Mouse (Mus musculus): ENCODE data around the gene Thrb. TPM values are rescaled to one million over a fixed set of nuclear protein-coding genes. Genes with fewer than 3 reads are reported as not detected.

Gene Thrb
- polyA plus RNA-seq, 1 experiment from 2014 or later = 6.4 TPM

DNA sequence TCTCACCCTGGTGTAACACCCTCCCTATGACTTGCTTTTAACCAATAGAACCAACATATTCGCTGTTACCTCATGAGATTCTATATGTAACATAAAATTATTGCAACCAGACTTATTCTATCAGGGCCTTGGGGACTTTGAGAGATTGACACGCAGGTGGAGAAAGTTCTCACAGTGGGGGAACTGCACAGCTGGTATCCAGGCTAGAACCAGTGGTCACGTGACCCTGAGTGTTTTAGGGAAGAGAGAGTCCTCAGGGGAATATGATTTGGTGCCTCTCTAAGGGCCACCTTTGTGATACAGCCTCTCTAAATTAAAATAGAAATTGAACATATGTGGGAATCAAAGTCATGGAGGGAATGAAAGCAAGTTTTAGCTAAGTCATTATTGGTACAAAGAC lies 371.9 kb downstream of the Thrb start:
- no peaks in the 10 kb centered on the region for H3K9me3 ChIP-seq (ENCODE audit: low read length)
- no peaks in the 10 kb centered on the region for H3K4me1 ChIP-seq (ENCODE audit: insufficient read depth)
- DNase-seq (no peak), ATAC-seq (no peak)
- no peak overlapping the region for H3K9ac ChIP-seq (replicated peaks)
- no peak overlapping the region for H3K4me2 ChIP-seq (ENCODE audit: low read depth, low read length)
- no peak overlapping the region for H3K27ac ChIP-seq (ENCODE audit: low read depth)
- H3K27me3 ChIP-seq (ENCODE audit: insufficient read depth, low read length) = no peaks in the 10 kb centered on the region
- H3K36me3 ChIP-seq (replicated peaks; ENCODE audit: insufficient read depth, low read length) = 0 out of 2 replicates have a peak, but pooled peaks cover 2% of the 10 kb centered on the region
- no peak for TF ChIP-seq CTCF (IDR thresholded peaks at IDR 0.05; ENCODE audit: low read depth)
- TF ChIP-seq EP300 (IDR thresholded peaks at IDR 0.05; ENCODE audit: low read depth) = no peak
- no peak overlapping the region for H3K4me3 ChIP-seq (ENCODE audit: low read depth, low read length)
- WGBS (ENCODE audit: insufficient replicate concordance) = 69% methylated on average over 3 of the region's 3 CpGs

DNA sequence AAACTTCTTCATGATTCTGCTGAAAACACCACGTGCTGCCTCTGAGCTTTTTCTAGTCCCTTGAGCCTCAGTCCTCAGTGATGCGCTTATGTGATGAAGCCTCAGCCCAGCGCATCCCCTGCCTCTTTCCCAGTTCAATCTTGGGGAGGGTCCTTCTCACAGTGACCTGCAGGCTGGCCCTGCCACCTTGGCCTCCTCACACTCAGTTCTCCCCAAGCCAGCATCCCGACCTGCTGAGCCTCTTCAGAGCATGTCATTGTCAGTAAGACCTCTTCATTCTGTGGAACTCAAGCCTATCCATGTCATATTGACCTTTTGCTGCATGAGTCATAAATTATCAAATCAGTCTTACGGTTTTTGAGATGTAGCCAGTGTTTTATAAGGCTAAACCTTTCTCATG lies 376.5 kb downstream of the Thrb start:
- Histone ChIP-seq H3K4me1 (ENCODE audit: insufficient read depth) (no peaks in the 10 kb centered on the region), H3K4me3 (ENCODE audit: low read depth, low read length) (no peak overlapping the region), H3K27me3 (ENCODE audit: insufficient read depth, low read length) (no peaks in the 10 kb centered on the region), H3K36me3 (replicated peaks; ENCODE audit: insufficient read depth, low read length) (no peaks in the 10 kb centered on the region), H3K4me2 (ENCODE audit: low read depth, low read length) (no peak overlapping the region), H3K9ac (replicated peaks) (no peak overlapping the region), H3K9me3 (ENCODE audit: low read length) (no peaks in the 10 kb centered on the region), H3K27ac (ENCODE audit: low read depth) (no peak overlapping the region)
- 77% methylated on average over 5 of the region's 5 CpGs for WGBS (ENCODE audit: insufficient replicate concordance)
- ATAC-seq = no peak
- TF ChIP-seq EP300 (IDR thresholded peaks at IDR 0.05; ENCODE audit: low read depth) = no peak
- no peak for TF ChIP-seq CTCF (IDR thresholded peaks at IDR 0.05; ENCODE audit: low read depth)
- DNase-seq = no peak

DNA sequence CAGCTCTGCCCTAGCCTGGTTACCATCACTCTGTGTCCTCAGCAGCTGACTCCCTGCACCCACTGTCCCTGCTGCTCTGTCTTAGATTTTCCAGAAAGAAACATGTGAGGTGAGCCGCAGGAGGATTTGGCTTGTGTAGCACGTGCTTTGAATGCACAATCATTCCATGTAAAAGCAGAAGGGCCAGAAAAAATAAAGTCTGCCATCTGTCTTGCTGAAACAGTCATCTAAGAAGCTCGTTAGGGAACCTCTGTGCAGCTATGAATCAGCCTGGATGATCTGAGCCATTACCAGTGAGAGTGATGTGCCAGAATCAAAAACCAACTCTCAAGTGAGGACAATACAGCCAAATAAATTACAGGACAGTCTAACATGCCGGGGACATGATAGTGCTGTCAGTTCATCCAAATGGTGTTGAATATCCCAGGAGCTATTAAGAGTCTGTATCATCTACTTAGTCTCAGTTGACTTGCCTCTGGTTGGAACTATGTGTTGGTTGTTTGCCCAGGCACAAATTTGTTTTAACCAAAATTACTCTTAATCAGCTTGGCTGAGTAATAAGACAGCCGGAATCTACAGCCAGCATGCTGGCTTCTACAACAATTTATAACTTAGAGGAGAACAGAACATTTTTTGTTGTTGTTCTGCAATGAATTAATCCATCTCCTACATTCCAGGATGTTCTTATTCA lies 402.2 kb downstream of the Thrb start:
- Histone ChIP-seq H3K27ac (ENCODE audit: low read depth) (no peak overlapping the region), H3K4me2 (ENCODE audit: low read depth, low read length) (no peak overlapping the region), H3K9me3 (ENCODE audit: low read length) (peaks cover 6% of the 10 kb centered on the region; the same call in 1 of the 2 replicates), H3K27me3 (ENCODE audit: insufficient read depth, low read length) (no peaks in the 10 kb centered on the region), H3K36me3 (replicated peaks; ENCODE audit: insufficient read depth, low read length) (no peaks in the 10 kb centered on the region), H3K4me3 (ENCODE audit: low read depth, low read length) (no peak overlapping the region), H3K9ac (replicated peaks) (no peak overlapping the region), H3K4me1 (ENCODE audit: insufficient read depth) (no peaks in the 10 kb centered on the region)
- DNase-seq (no peak), ATAC-seq (no peak)
- TF ChIP-seq CTCF (IDR thresholded peaks at IDR 0.05; ENCODE audit: low read depth) (no peak), EP300 (IDR thresholded peaks at IDR 0.05; ENCODE audit: low read depth) (no peak)
- WGBS (ENCODE audit: insufficient replicate concordance) = 65% methylated on average over 5 of the region's 5 CpGs

All from liver, postnatal 0 days (tissue).